21 mouse cellular contexts compared by ENCODE assay signal in genomic region chr4:62769469-62770234, GRCm38 (mm10).
DNase-seq lines count a peak whose midpoint lies in the region; ATAC-seq lines count a peak whose summit lies in the region.
"Had no signal": no experiment of that assay in that cellular context is flagged by ENCODE, and none has a peak within 500 bp of the region (broad histone marks: within the 10 kb centered on the region; RNA-seq: fewer than 3 reads in every experiment).

No protein-coding gene starts in this region.

- peak; percentile 66 for ATAC-seq in hindbrain, embryonic 11.5 days (ENCODE audit: low FRiP score)
- peak; percentile 66 for ATAC-seq in hindbrain, embryonic 15.5 days (ENCODE audit: low FRiP score, low read depth)
- ATAC-seq in midbrain, embryonic 15.5 days (replicated peaks): peak; percentile 76
- ATAC-seq: CD4-positive, CD25-positive, alpha-beta regulatory T cell, adult 4 months had no signal

- H3K36me3 ChIP-seq in hindbrain, embryonic 11.5 days (ENCODE audit: control insufficient read depth, insufficient read depth, low read length): no peaks in the 10 kb centered on the region
- H3K36me3 ChIP-seq in hindbrain, embryonic 10.5 days: no peaks in the 10 kb centered on the region
- no peaks in the 10 kb centered on the region for H3K36me3 ChIP-seq in hindbrain, embryonic 15.5 days
- no peaks in the 10 kb centered on the region for H3K36me3 ChIP-seq in midbrain, embryonic 15.5 days (replicated peaks)
- H3K36me3 ChIP-seq: forebrain, embryonic 10.5 days; liver, embryonic 13.5 days had no signal

- no peaks in the 10 kb centered on the region for H3K9me3 ChIP-seq in hindbrain, embryonic 11.5 days (ENCODE audit: control insufficient read depth, low read length)
- H3K9me3 ChIP-seq in hindbrain, embryonic 10.5 days: no peaks in the 10 kb centered on the region
- no peaks in the 10 kb centered on the region for H3K9me3 ChIP-seq in hindbrain, embryonic 15.5 days
- no peaks in the 10 kb centered on the region for H3K9me3 ChIP-seq in midbrain, embryonic 15.5 days
- H3K9me3 ChIP-seq: forebrain, embryonic 10.5 days; liver, embryonic 13.5 days had no signal

- no peak for DNase-seq in hindbrain, embryonic 11.5 days (ENCODE audit: low spot score)
- DNase-seq in hindbrain, embryonic 10.5 days (ENCODE audit: low spot score): no peak
- no peak for DNase-seq in left cerebral cortex, adult 18-20 months (ENCODE audit: low spot score in 2 of 2)
- no peak for DNase-seq in kidney, postnatal 10 days
- no peak for DNase-seq in urinary bladder, postnatal 36 days (ENCODE audit: low spot score in 2 of 2)
- DNase-seq: adrenal gland, postnatal 25 days; cerebellum, adult 9-10 months; gastrocnemius, postnatal 36 days; heart, postnatal 36 days; kidney, adult 8-10 months; kidney, postnatal 14 days; liver, embryonic 13.5 days; lung, adult 2 months; lung, postnatal 14 days; right cerebral cortex, adult 18-20 months; right cerebral cortex, postnatal 4 days; thymus, postnatal 36 days had no signal

- H3K4me2 ChIP-seq in hindbrain, embryonic 11.5 days (replicated peaks; ENCODE audit: low read depth, low read length): no peak overlapping the region
- H3K4me2 ChIP-seq in hindbrain, embryonic 15.5 days: no peak overlapping the region
- no peak overlapping the region for H3K4me2 ChIP-seq in midbrain, embryonic 15.5 days
- H3K4me2 ChIP-seq: liver, embryonic 13.5 days had no signal

- no peak overlapping the region for H3K9ac ChIP-seq in hindbrain, embryonic 11.5 days (ENCODE audit: low read depth, low read length)
- H3K9ac ChIP-seq in hindbrain, embryonic 15.5 days: no peak overlapping the region
- H3K9ac ChIP-seq in midbrain, embryonic 15.5 days: no peak overlapping the region
- H3K9ac ChIP-seq: liver, embryonic 13.5 days had no signal

- H3K4me3 ChIP-seq in hindbrain, embryonic 11.5 days (ENCODE audit: low read depth, low read length): no peak overlapping the region
- H3K4me3 ChIP-seq in hindbrain, embryonic 10.5 days: no peak overlapping the region
- no peak overlapping the region for H3K4me3 ChIP-seq in hindbrain, embryonic 15.5 days
- H3K4me3 ChIP-seq in midbrain, embryonic 15.5 days: no peak overlapping the region
- H3K4me3 ChIP-seq: forebrain, embryonic 10.5 days; liver, embryonic 13.5 days had no signal

- H3K4me1 ChIP-seq in hindbrain, embryonic 11.5 days (replicated peaks; ENCODE audit: control insufficient read depth, insufficient read depth, low read length): peaks cover 2% of the 10 kb centered on the region; the same call in 1 of the 2 replicates
- H3K4me1 ChIP-seq in hindbrain, embryonic 10.5 days (replicated peaks): peaks cover 18% of the 10 kb centered on the region
- peaks cover 9% of the 10 kb centered on the region for H3K4me1 ChIP-seq in hindbrain, embryonic 15.5 days (replicated peaks)
- peaks cover 10% of the 10 kb centered on the region; the same call in 1 of the 2 replicates for H3K4me1 ChIP-seq in midbrain, embryonic 15.5 days
- H3K4me1 ChIP-seq: liver, embryonic 13.5 days had no signal

- no peaks in the 10 kb centered on the region for H3K27me3 ChIP-seq in hindbrain, embryonic 11.5 days (ENCODE audit: control insufficient read depth, insufficient read depth, low read length)
- H3K27me3 ChIP-seq in hindbrain, embryonic 10.5 days (ENCODE audit: insufficient read depth, poor library complexity, severe bottlenecking): no peaks in the 10 kb centered on the region
- no peaks in the 10 kb centered on the region for H3K27me3 ChIP-seq in hindbrain, embryonic 15.5 days
- H3K27me3 ChIP-seq in midbrain, embryonic 15.5 days (replicated peaks): no peaks in the 10 kb centered on the region

- WGBS in hindbrain, embryonic 11.5 days: 71% methylated on average over 10 of the region's 10 CpGs
- WGBS in hindbrain, embryonic 10.5 days: 80% methylated on average over 10 of the region's 10 CpGs
- WGBS in hindbrain, embryonic 15.5 days: 42% methylated on average over 10 of the region's 10 CpGs
- WGBS in midbrain, embryonic 15.5 days: 45% methylated on average over 10 of the region's 10 CpGs

- H3K27ac ChIP-seq in hindbrain, embryonic 11.5 days (ENCODE audit: low read depth, low read length): no peak overlapping the region
- H3K27ac ChIP-seq in hindbrain, embryonic 10.5 days: no peak overlapping the region
- no peak overlapping the region for H3K27ac ChIP-seq in hindbrain, embryonic 15.5 days (replicated peaks)
- 0 out of 2 replicates have a peak overlapping the region, but pooled peaks have one; percentile 13 for H3K27ac ChIP-seq in midbrain, embryonic 15.5 days
- H3K27ac ChIP-seq: forebrain, embryonic 10.5 days; liver, embryonic 13.5 days had no signal
